Mouse (Mus musculus): ENCODE data around the gene Pitpnm2. TPM values are rescaled to one million over a fixed set of nuclear protein-coding genes. Genes with fewer than 3 reads are reported as not detected.

Gene Pitpnm2
- polyA plus RNA-seq, 1 experiment, result 4.0 TPM

- no peaks in the 10 kb centered on the region for H3K79me3 ChIP-seq (ENCODE audit: low read depth)
- H3K36me3 ChIP-seq (ENCODE audit: control insufficient read depth, insufficient read depth), result no peaks in the 10 kb centered on the region
- H3K4me3 ChIP-seq (ENCODE audit: insufficient read depth, poor library complexity, severe bottlenecking), result no peak overlapping the region
- no peak overlapping the region for H3ac ChIP-seq (ENCODE audit: control insufficient read depth, insufficient read length, low read depth)
- no peaks in the 10 kb centered on the region for H3K79me2 ChIP-seq (ENCODE audit: control insufficient read depth, insufficient read depth)
- H3K27me3 ChIP-seq (ENCODE audit: control insufficient read depth, insufficient read depth, insufficient read length), result no peaks in the 10 kb centered on the region
- TF ChIP-seq CEBPB (IDR thresholded peaks at IDR 0.05; ENCODE audit: low read depth) (no peak), FOSL1 (IDR thresholded peaks at IDR 0.05; ENCODE audit: insufficient read depth, low read length, poor library complexity, severe bottlenecking) (no peak), CTCF (IDR thresholded peaks at IDR 0.05; ENCODE audit: control insufficient read depth, insufficient read depth, insufficient read length) (no peak), USF1 (IDR thresholded peaks at IDR 0.05; ENCODE audit: low read depth) (no peak), MYOG (IDR thresholded peaks at IDR 0.05; ENCODE audit: control insufficient read depth, extremely low read depth, insufficient read length) (no peak), MYOD1 (IDR thresholded peaks at IDR 0.05; ENCODE audit: control insufficient read depth, insufficient read length, low read depth) (no peak), MAX (IDR thresholded peaks at IDR 0.05) (no peak)
These were observed 68.9 kb downstream of the Pitpnm2 start for GRCm38 (mm10) chr5:124180500-124181167.

- TF ChIP-seq MYOG (IDR thresholded peaks at IDR 0.05; ENCODE audit: control insufficient read depth, extremely low read depth, insufficient read length) (no peak), CEBPB (IDR thresholded peaks at IDR 0.05; ENCODE audit: low read depth) (no peak), FOSL1 (IDR thresholded peaks at IDR 0.05; ENCODE audit: insufficient read depth, low read length, poor library complexity, severe bottlenecking) (no peak), MYOD1 (IDR thresholded peaks at IDR 0.05; ENCODE audit: control insufficient read depth, insufficient read length, low read depth) (no peak), CTCF (IDR thresholded peaks at IDR 0.05; ENCODE audit: control insufficient read depth, insufficient read depth, insufficient read length) (no peak), MAX (IDR thresholded peaks at IDR 0.05) (no peak), USF1 (IDR thresholded peaks at IDR 0.05; ENCODE audit: low read depth) (no peak)
- Histone ChIP-seq H3ac (ENCODE audit: control insufficient read depth, insufficient read length, low read depth) (no peak overlapping the region), H3K36me3 (ENCODE audit: control insufficient read depth, insufficient read depth) (no peaks in the 10 kb centered on the region), H3K79me2 (ENCODE audit: control insufficient read depth, insufficient read depth) (no peaks in the 10 kb centered on the region), H3K4me3 (ENCODE audit: insufficient read depth, poor library complexity, severe bottlenecking) (no peak overlapping the region), H3K27me3 (ENCODE audit: control insufficient read depth, insufficient read depth, insufficient read length) (no peaks in the 10 kb centered on the region), H3K79me3 (ENCODE audit: low read depth) (no peaks in the 10 kb centered on the region)
These were observed 70.1 kb downstream of the Pitpnm2 start for GRCm38 (mm10) chr5:124179411-124179810.

- Histone ChIP-seq H3K36me3 (ENCODE audit: control insufficient read depth, insufficient read depth) (no peaks in the 10 kb centered on the region), H3ac (ENCODE audit: control insufficient read depth, insufficient read length, low read depth) (no peak overlapping the region), H3K27me3 (ENCODE audit: control insufficient read depth, insufficient read depth, insufficient read length) (no peaks in the 10 kb centered on the region), H3K79me2 (ENCODE audit: control insufficient read depth, insufficient read depth) (no peaks in the 10 kb centered on the region), H3K4me3 (ENCODE audit: insufficient read depth, poor library complexity, severe bottlenecking) (no peak overlapping the region), H3K79me3 (ENCODE audit: low read depth) (no peaks in the 10 kb centered on the region)
- no peak for TF ChIP-seq FOSL1 (IDR thresholded peaks at IDR 0.05; ENCODE audit: insufficient read depth, low read length, poor library complexity, severe bottlenecking)
- no peak for TF ChIP-seq MAX (IDR thresholded peaks at IDR 0.05)
- TF ChIP-seq USF1 (IDR thresholded peaks at IDR 0.05; ENCODE audit: low read depth), result no peak
- no peak for TF ChIP-seq CEBPB (IDR thresholded peaks at IDR 0.05; ENCODE audit: low read depth)
- no peak for TF ChIP-seq CTCF (IDR thresholded peaks at IDR 0.05; ENCODE audit: control insufficient read depth, insufficient read depth, insufficient read length)
- no peak for TF ChIP-seq MYOG (IDR thresholded peaks at IDR 0.05; ENCODE audit: control insufficient read depth, extremely low read depth, insufficient read length)
- no peak for TF ChIP-seq MYOD1 (IDR thresholded peaks at IDR 0.05; ENCODE audit: control insufficient read depth, insufficient read length, low read depth)
These were observed 72.8 kb downstream of the Pitpnm2 start for GRCm38 (mm10) chr5:124176726-124177132.

GRCm38 (mm10) chr5:124175138-124175537 is 74.4 kb downstream of the Pitpnm2 start:
- H3K79me3 ChIP-seq (ENCODE audit: low read depth), result no peaks in the 10 kb centered on the region
- no peaks in the 10 kb centered on the region for H3K79me2 ChIP-seq (ENCODE audit: control insufficient read depth, insufficient read depth)
- no peak overlapping the region for H3ac ChIP-seq (ENCODE audit: control insufficient read depth, insufficient read length, low read depth)
- TF ChIP-seq USF1 (IDR thresholded peaks at IDR 0.05; ENCODE audit: low read depth) (no peak), MAX (IDR thresholded peaks at IDR 0.05) (no peak), MYOD1 (IDR thresholded peaks at IDR 0.05; ENCODE audit: control insufficient read depth, insufficient read length, low read depth) (no peak), FOSL1 (IDR thresholded peaks at IDR 0.05; ENCODE audit: insufficient read depth, low read length, poor library complexity, severe bottlenecking) (no peak), MYOG (IDR thresholded peaks at IDR 0.05; ENCODE audit: control insufficient read depth, extremely low read depth, insufficient read length) (no peak), CEBPB (IDR thresholded peaks at IDR 0.05; ENCODE audit: low read depth) (no peak), CTCF (IDR thresholded peaks at IDR 0.05; ENCODE audit: control insufficient read depth, insufficient read depth, insufficient read length) (no peak)
- H3K4me3 ChIP-seq (ENCODE audit: insufficient read depth, poor library complexity, severe bottlenecking), result no peak overlapping the region
- no peaks in the 10 kb centered on the region for H3K36me3 ChIP-seq (ENCODE audit: control insufficient read depth, insufficient read depth)
- H3K27me3 ChIP-seq (ENCODE audit: control insufficient read depth, insufficient read depth, insufficient read length), result no peaks in the 10 kb centered on the region

- Histone ChIP-seq H3K79me3 (ENCODE audit: low read depth) (no peaks in the 10 kb centered on the region), H3K36me3 (ENCODE audit: control insufficient read depth, insufficient read depth) (no peaks in the 10 kb centered on the region), H3K79me2 (ENCODE audit: control insufficient read depth, insufficient read depth) (no peaks in the 10 kb centered on the region), H3ac (ENCODE audit: control insufficient read depth, insufficient read length, low read depth) (no peak overlapping the region), H3K4me3 (ENCODE audit: insufficient read depth, poor library complexity, severe bottlenecking) (no peak overlapping the region), H3K27me3 (ENCODE audit: control insufficient read depth, insufficient read depth, insufficient read length) (no peaks in the 10 kb centered on the region)
- TF ChIP-seq CEBPB (IDR thresholded peaks at IDR 0.05; ENCODE audit: low read depth) (no peak), MAX (IDR thresholded peaks at IDR 0.05) (no peak), CTCF (IDR thresholded peaks at IDR 0.05; ENCODE audit: control insufficient read depth, insufficient read depth, insufficient read length) (no peak), FOSL1 (IDR thresholded peaks at IDR 0.05; ENCODE audit: insufficient read depth, low read length, poor library complexity, severe bottlenecking) (no peak), MYOD1 (IDR thresholded peaks at IDR 0.05; ENCODE audit: control insufficient read depth, insufficient read length, low read depth) (no peak), MYOG (IDR thresholded peaks at IDR 0.05; ENCODE audit: control insufficient read depth, extremely low read depth, insufficient read length) (no peak)
These were observed 76.3 kb downstream of the Pitpnm2 start for GRCm38 (mm10) chr5:124173012-124173985.
